Mouse (Mus musculus) intestine, embryonic 14.5 days (tissue): Measurements from ENCODE around the gene Vmn2r85. TPM values are rescaled to one million over a fixed set of nuclear protein-coding genes. Genes with fewer than 3 reads are reported as not detected.

Experiments
- polyA plus RNA-seq: library from polyadenylated mRNA; unstranded; fragments of >200 nt; fragmentation: Nextera tagmentation; extraction: Ambion mirVana; gene quantifications from 2 replicates; pipeline ENCODE4 v1.2.1, GENCODE M21; 2014

Gene Vmn2r85
- polyA plus RNA-seq, 1 experiment from 2014 or later: not detected

Other genes starting within 250 kb of the Vmn2r85 start
- gene Olfr826, start 245.5 kb downstream of the Vmn2r85 start, polyA plus RNA-seq: not detected in 2 replicates
- gene Olfr827, start 215.3 kb downstream of the Vmn2r85 start, polyA plus RNA-seq: not detected in 2 replicates
- not detected in 2 replicates for gene Neurod4, start 149.5 kb downstream of the Vmn2r85 start, polyA plus RNA-seq
- gene Tespa1, start 106.8 kb downstream of the Vmn2r85 start, polyA plus RNA-seq: 0.53 and 0.75 TPM in 2 replicates
- gene Vmn2r84, start 35.4 kb downstream of the Vmn2r85 start, polyA plus RNA-seq: not detected in 2 replicates
- not detected in 2 replicates for gene Vmn2r86, start 26.3 kb upstream of the Vmn2r85 start, polyA plus RNA-seq
- not detected in 2 replicates for gene Vmn2r87, start 67.7 kb upstream of the Vmn2r85 start, polyA plus RNA-seq